Mouse (Mus musculus) cerebellum, adult 9-10 months (tissue): ENCODE measurements at regions not wholly inside any gene's neighbourhood (a gene's known extent, or its start where the extent isn't known, plus 50 kb on each side); places are given as distances from the start of the nearest gene placed in this dataset.

ENCODE experiments used
- DNase-seq: peaks from one replicate; pipeline ENCODE4 v3.0.0; 2022

GRCm38 (mm10) chr13:26594313-26594712, 175.7 kb downstream of the Hdgfl1 start:
- no peak for DNase-seq

GRCm38 (mm10) chr13:26593750-26594149, 176.2 kb downstream of the Hdgfl1 start:
- no peak for DNase-seq

GRCm38 (mm10) chr13:26575890-26576543, 193.9 kb downstream of the Hdgfl1 start:
- peak; percentile 5 for DNase-seq

DNA sequence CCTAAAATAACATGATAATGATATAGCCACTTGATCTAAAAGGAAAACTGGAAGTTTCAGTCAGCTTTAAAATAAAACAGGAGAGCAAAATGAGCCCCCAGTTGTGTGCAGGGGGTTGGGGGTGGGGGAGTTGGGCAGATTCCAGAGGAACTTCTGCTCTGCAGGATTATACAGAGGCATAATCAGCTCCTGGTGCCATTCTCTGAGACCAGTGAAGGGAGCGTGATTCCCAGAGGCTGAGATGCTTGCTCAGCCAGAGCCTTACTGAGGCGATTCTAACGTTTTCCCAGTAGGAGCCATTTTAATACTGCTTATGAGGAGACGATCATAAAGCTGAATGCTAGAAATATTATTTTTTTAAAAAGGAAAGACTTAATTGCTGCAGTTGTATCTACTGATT, 200.5 kb downstream of the Hdgfl1 start:
- DNase-seq = no peak

GRCm38 (mm10) chr13:26564941-26565862, 204.8 kb downstream of the Hdgfl1 start:
- no peak for DNase-seq

DNA sequence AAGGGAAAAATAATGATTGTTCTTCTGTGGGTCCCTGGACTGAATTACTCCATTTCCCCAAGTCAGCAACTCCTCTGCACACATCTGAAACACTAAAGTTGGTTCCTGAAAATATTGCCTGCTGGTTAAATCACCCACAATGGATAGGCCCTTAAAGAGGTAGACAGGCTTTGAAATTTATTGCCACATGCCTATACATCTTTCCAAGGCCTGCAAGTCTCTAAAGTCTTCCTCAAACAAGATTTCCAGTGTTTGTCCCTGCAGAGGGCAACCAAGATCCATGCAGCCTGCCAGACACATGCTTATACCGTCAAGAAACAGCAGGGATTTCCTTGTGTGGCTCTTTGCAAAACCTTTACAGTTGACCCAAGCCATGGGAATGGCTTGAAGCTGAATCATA, 211.6 kb downstream of the Hdgfl1 start:
- DNase-seq = no peak

GRCm38 (mm10) chr13:26554266-26554665, 215.7 kb downstream of the Hdgfl1 start:
- DNase-seq = no peak

DNA sequence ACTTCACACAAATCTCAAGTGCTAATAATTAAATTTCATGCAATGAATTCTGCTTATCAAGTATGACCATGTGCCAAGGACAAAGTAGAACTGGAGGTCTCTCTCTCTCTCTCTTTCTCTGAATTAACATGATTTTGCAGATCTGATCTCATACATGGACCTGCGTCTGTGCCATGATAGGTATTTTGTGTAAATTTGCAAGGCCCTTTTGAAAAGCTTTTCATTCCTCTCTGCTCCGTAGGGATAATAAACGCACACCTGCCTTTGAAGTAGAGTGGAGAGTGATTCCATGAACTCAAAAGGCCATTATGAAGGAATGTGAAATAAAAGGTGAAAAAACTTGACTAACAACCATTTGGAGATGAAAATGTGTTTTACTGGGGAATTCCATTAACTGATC, 217.8 kb downstream of the Hdgfl1 start:
- no peak for DNase-seq

DNA sequence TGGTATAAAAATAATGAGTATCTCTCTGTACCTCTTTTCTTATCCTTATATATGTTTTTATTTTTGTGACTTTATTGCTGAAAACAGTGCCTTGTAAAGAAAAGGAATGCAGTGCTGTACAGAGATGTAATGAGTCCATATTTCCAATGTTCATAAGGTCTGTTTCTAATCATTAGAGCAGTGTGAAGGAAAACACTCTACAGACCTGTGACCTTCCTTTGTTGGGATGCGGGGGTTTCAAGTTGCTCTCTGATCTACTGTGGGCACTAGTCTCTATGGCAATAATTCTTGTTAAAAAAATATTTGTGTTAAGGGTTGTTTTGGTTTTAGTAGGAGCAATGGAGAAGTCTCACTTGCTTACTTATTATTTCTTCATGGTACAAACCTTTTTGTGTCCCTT, 231.0 kb downstream of the Hdgfl1 start:
- DNase-seq = no peak

- DNase-seq = no peak
Observed at GRCm38 (mm10) chr13:26536575-26536974, 233.4 kb downstream of the Hdgfl1 start.

DNA sequence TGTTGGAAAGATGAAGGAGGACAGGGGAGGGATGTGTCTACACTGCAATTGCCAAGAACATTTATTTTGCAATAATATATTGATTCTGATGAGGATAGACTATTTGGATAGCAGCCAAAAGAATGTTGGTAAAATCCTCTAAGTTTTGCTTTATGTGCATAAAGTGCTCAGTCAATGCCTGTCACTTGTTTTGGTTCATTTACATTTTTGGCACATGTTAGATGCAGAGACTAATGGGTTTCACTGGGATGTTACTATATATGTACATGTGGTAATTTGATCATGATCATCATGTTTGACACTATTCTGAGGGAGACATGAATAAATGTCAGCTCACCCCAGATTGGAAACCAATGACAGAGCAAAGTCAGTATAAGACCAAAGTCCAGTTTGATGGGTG, 237.2 kb downstream of the Hdgfl1 start:
- no peak for DNase-seq

DNA sequence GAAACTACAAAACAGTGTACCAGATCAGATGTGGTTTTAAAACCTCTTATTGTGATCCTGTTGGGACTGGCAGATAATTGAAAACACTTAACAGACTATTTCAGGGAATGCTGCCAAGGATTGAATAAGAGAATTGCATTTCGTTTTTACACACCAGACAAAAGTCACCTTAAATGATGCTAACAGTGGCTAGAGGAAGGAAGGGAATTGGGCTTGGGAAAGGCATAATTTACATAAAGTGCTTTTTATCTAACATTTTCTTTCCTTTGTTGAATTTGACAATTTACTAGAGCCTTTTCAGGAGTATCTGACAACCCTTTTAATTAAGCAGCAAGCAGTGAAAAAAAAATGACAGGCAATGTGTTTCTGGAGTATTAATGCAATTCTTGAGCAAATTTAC, 250.9 kb downstream of the Hdgfl1 start:
- DNase-seq = no peak

DNA sequence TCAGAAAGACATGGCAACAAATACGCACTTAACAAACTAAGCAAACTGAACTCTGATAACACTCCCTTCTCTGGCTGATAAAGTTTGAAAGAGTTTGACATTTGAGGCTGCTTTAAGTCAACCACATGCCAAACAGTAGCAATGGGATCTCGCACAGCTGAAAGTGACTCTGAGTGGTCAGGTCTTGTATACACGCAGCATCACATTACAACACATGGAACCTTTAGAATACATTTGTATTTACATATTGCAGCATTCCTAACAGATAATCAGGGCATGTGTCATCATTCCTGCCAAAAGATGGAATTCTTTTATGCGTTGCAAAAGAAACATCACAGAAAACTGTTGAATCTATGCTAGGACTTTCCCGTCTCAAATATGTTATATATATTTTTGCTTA, 251.5 kb downstream of the Hdgfl1 start:
- DNase-seq = no peak

GRCm38 (mm10) chr13:26517646-26518045, 252.3 kb downstream of the Hdgfl1 start:
- no peak for DNase-seq

- no peak for DNase-seq
Observed at GRCm38 (mm10) chr13:26510448-26510847, 259.5 kb downstream of the Hdgfl1 start.

GRCm38 (mm10) chr13:26509841-26510240, 260.1 kb downstream of the Hdgfl1 start:
- no peak for DNase-seq

GRCm38 (mm10) chr13:26503744-26504143, 266.2 kb downstream of the Hdgfl1 start:
- DNase-seq = no peak

- DNase-seq = no peak
Observed at GRCm38 (mm10) chr13:26497086-26497485, 272.9 kb downstream of the Hdgfl1 start.

GRCm38 (mm10) chr13:26495871-26496270, 274.1 kb downstream of the Hdgfl1 start:
- no peak for DNase-seq

GRCm38 (mm10) chr13:26469343-26469742, 300.6 kb downstream of the Hdgfl1 start:
- DNase-seq = no peak

DNA sequence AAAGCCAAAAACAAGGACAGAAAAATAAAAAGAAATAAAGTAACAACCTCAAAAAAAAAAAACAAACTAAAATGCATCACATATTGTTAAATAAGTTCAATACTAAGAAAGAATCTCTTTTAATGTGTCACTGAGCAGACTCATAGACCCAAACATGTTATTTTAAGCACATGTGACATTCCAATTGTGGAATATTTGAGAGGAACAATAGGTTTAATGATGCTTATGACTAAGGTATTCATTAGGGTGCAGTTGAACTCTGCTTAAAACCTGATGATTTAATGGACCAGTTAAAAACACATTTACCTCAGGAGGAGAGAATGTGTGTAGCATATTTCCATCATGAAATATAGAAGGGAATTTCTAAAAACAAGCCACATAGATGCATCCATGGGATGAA, 302.4 kb downstream of the Hdgfl1 start:
- DNase-seq = no peak

- DNase-seq = peak; percentile 14
Observed at GRCm38 (mm10) chr13:26464523-26464922, 305.4 kb downstream of the Hdgfl1 start.

- no peak for DNase-seq
Observed at GRCm38 (mm10) chr13:26464096-26464495, 305.9 kb downstream of the Hdgfl1 start.
